Mouse (Mus musculus): ENCODE results near the gene Ankrd24. TPM values are rescaled to one million over a fixed set of nuclear protein-coding genes. Genes with fewer than 3 reads are reported as not detected.

The Ankrd24 gene
- 10 to 100 TPM; 31.6 to 41.0 TPM for total RNA-seq (2021)

- no peak for DNase-seq
Measured at GRCm38 (mm10) chr10:81628390-81628789, at the start of gene Ankrd24. Gene Ankrd24, plus strand, starts transcription at chr10:81628540.

GRCm38 (mm10) chr10:81579967-81580366, 48.4 kb upstream of the Ankrd24 start:
- DNase-seq: no peak

GRCm38 (mm10) chr10:81580441-81581070, 47.8 kb upstream of the Ankrd24 start:
- DNase-seq: no peak

GRCm38 (mm10) chr10:81583347-81583746, 45.0 kb upstream of the Ankrd24 start:
- no peak for DNase-seq

GRCm38 (mm10) chr10:81588739-81589138, 39.6 kb upstream of the Ankrd24 start:
- no peak for DNase-seq

- DNase-seq: no peak
Measured at GRCm38 (mm10) chr10:81591846-81592245, 36.5 kb upstream of the Ankrd24 start.

GRCm38 (mm10) chr10:81592631-81593030, 35.7 kb upstream of the Ankrd24 start:
- no peak for DNase-seq

- no peak for DNase-seq
Measured at GRCm38 (mm10) chr10:81593223-81593622, 35.1 kb upstream of the Ankrd24 start.

- no peak for DNase-seq
Measured at GRCm38 (mm10) chr10:81593935-81594334, 34.4 kb upstream of the Ankrd24 start.

- no peak for DNase-seq
Measured at GRCm38 (mm10) chr10:81595599-81595998, 32.7 kb upstream of the Ankrd24 start.

- no peak for DNase-seq
Measured at GRCm38 (mm10) chr10:81596611-81597010, 31.7 kb upstream of the Ankrd24 start.

- no peak for DNase-seq
Measured at GRCm38 (mm10) chr10:81597137-81597950, 31.0 kb upstream of the Ankrd24 start.

GRCm38 (mm10) chr10:81598342-81598741, 30.0 kb upstream of the Ankrd24 start:
- no peak for DNase-seq

GRCm38 (mm10) chr10:81598871-81599270, 29.5 kb upstream of the Ankrd24 start:
- DNase-seq: no peak

- no peak for DNase-seq
Measured at GRCm38 (mm10) chr10:81599630-81600029, 28.7 kb upstream of the Ankrd24 start.

GRCm38 (mm10) chr10:81600096-81600495, 28.2 kb upstream of the Ankrd24 start:
- no peak for DNase-seq

- peak; percentile 86 to 89 for DNase-seq
Measured at GRCm38 (mm10) chr10:81600738-81601203, 27.6 kb upstream of the Ankrd24 start, which contains the start of gene Tle6. Gene Tle6, minus strand, starts transcription at chr10:81601073.

GRCm38 (mm10) chr10:81601396-81601905, 26.9 kb upstream of the Ankrd24 start:
- no peak for DNase-seq

- DNase-seq: no peak
Measured at GRCm38 (mm10) chr10:81602741-81603151, 25.6 kb upstream of the Ankrd24 start.

- DNase-seq: no peak
Measured at GRCm38 (mm10) chr10:81604019-81604967, 24.0 kb upstream of the Ankrd24 start.

- DNase-seq: peak; percentile 83
Measured at GRCm38 (mm10) chr10:81604968-81605665, 23.2 kb upstream of the Ankrd24 start.

GRCm38 (mm10) chr10:81605666-81605973, 22.7 kb upstream of the Ankrd24 start:
- DNase-seq: no peak

Measured in layer of hippocampus, postnatal 36 days (tissue).